Comparison of ENCODE assay signal across 8 mouse cellular contexts in the genomic region with DNA sequence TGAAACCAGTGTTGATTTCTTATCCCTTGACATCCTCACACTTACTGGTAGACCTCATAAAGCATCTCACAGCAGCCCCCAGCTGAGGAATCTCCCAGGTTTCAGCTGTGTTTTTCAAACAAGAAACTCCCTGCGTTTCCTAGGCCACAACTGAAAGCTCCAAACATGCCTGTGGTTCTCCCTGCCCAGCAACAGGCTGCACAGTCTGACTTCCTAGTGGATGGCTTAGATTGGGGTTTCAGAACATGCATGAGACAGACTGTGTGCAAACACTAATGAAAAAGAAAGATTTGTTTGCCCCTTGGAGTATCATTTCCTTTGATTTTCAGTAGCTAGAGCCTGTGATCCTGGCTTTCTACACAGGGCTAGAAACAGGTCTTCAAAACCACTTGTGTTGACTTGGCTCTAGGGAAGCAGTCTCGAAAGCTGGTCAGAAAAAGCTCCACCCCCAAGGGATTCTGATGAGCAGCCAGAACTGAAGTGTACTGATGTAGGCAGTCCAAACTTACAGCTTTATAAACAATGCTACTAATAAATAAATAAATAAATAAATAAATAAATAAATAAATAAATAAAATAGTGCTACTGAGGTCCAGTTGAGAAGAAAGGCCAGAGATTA. TPM values are rescaled to one million over a fixed set of nuclear protein-coding genes. Genes with fewer than 3 reads are reported as not detected.
A peak's percentile ranks its signal among the peaks of the same experiment; 100 is the strongest.
DNase-seq lines count a peak whose midpoint lies in the region; ATAC-seq and TF ChIP-seq lines count a peak whose summit lies in the region.

Gene Tm4sf1, minus strand, starts transcription at position 68 of the 619 bp plus-strand sequence.

- H3K4me3 ChIP-seq in limb, embryonic 12.5 days (replicated peaks): no peak within 1 kb of the TSS
- no peak within 1 kb of the TSS for H3K4me3 ChIP-seq in limb, embryonic 10.5 days
- no peak within 1 kb of the TSS for H3K4me3 ChIP-seq in embryonic facial prominence, embryonic 13.5 days
- no peak within 1 kb of the TSS for H3K4me3 ChIP-seq in heart, postnatal 0 days (ENCODE audit: low read depth, low read length)
- no peak within 1 kb of the TSS for H3K4me3 ChIP-seq in limb, embryonic 14.5 days (replicated peaks; ENCODE audit: low read length)

- no peaks in the 10 kb centered on the region for H3K36me3 ChIP-seq in limb, embryonic 12.5 days
- no peaks in the 10 kb centered on the region for H3K36me3 ChIP-seq in limb, embryonic 10.5 days
- no peaks in the 10 kb centered on the region for H3K36me3 ChIP-seq in embryonic facial prominence, embryonic 13.5 days
- H3K36me3 ChIP-seq in heart, postnatal 0 days (replicated peaks; ENCODE audit: control insufficient read depth, insufficient read depth, low read length): no peaks in the 10 kb centered on the region
- H3K36me3 ChIP-seq in limb, embryonic 14.5 days (ENCODE audit: control insufficient read depth, insufficient read depth, low read length): no peaks in the 10 kb centered on the region

- no peak for TF ChIP-seq POLR2A in limb, embryonic 14.5 days (IDR thresholded peaks at IDR 0.05; ENCODE audit: borderline replicate concordance, extremely low read depth, insufficient read depth, insufficient read length)

- no peak for TF ChIP-seq CTCF in heart, postnatal 0 days (IDR thresholded peaks at IDR 0.05; ENCODE audit: low read depth)

- TF ChIP-seq EP300 in heart, postnatal 0 days (IDR thresholded peaks at IDR 0.05; ENCODE audit: low read depth): no peak

- peaks cover 18% of the 10 kb centered on the region; the same call in 1 of the 2 replicates for H3K4me1 ChIP-seq in limb, embryonic 12.5 days (replicated peaks)
- peaks cover 13% of the 10 kb centered on the region for H3K4me1 ChIP-seq in limb, embryonic 10.5 days
- peaks cover 26% of the 10 kb centered on the region for H3K4me1 ChIP-seq in embryonic facial prominence, embryonic 13.5 days
- no peaks in the 10 kb centered on the region for H3K4me1 ChIP-seq in heart, postnatal 0 days (ENCODE audit: control insufficient read depth, insufficient read depth)
- H3K4me1 ChIP-seq in limb, embryonic 14.5 days (ENCODE audit: control insufficient read depth, insufficient read depth, low read length): peaks cover 10% of the 10 kb centered on the region; the same call in 1 of the 2 replicates

- no peak for DNase-seq in limb, embryonic 10.5 days (ENCODE audit: low spot score)
- no peak for DNase-seq in heart, postnatal 0 days (ENCODE audit: low spot score)
- DNase-seq in limb, embryonic 14.5 days (ENCODE audit: low spot score): no peak
- no peak for DNase-seq in ovary, adult 18-20 months (ENCODE audit: low spot score)
- no peak for DNase-seq in cerebellum, postnatal 10 days

- WGBS in limb, embryonic 12.5 days: 71% methylated on average over 2 of the region's 2 CpGs
- WGBS in limb, embryonic 10.5 days: 85% methylated on average over 2 of the region's 2 CpGs
- 58% methylated on average over 2 of the region's 2 CpGs for WGBS in embryonic facial prominence, embryonic 13.5 days
- 58% methylated on average over 2 of the region's 2 CpGs for WGBS in heart, postnatal 0 days
- WGBS in limb, embryonic 14.5 days: 62% methylated on average over 2 of the region's 2 CpGs

- H3K27me3 ChIP-seq in limb, embryonic 12.5 days: no peaks in the 10 kb centered on the region
- no peaks in the 10 kb centered on the region for H3K27me3 ChIP-seq in limb, embryonic 10.5 days (ENCODE audit: low read depth, poor library complexity, severe bottlenecking)
- H3K27me3 ChIP-seq in embryonic facial prominence, embryonic 13.5 days: no peaks in the 10 kb centered on the region
- no peaks in the 10 kb centered on the region for H3K27me3 ChIP-seq in heart, postnatal 0 days (ENCODE audit: control insufficient read depth, insufficient read depth, low read length)
- H3K27me3 ChIP-seq in limb, embryonic 14.5 days (ENCODE audit: control insufficient read depth, insufficient read depth, low read length): no peaks in the 10 kb centered on the region

- H3K9ac ChIP-seq in limb, embryonic 12.5 days (replicated peaks): no peak within 1 kb of the TSS
- no peak within 1 kb of the TSS for H3K9ac ChIP-seq in embryonic facial prominence, embryonic 13.5 days
- no peak within 1 kb of the TSS for H3K9ac ChIP-seq in heart, postnatal 0 days (replicated peaks; ENCODE audit: low read depth, low read length)
- H3K9ac ChIP-seq in limb, embryonic 14.5 days (ENCODE audit: low read depth, low read length, severe bottlenecking): no peak within 1 kb of the TSS

- H3K9me3 ChIP-seq in limb, embryonic 12.5 days: no peaks in the 10 kb centered on the region
- no peaks in the 10 kb centered on the region for H3K9me3 ChIP-seq in limb, embryonic 10.5 days (replicated peaks)
- H3K9me3 ChIP-seq in embryonic facial prominence, embryonic 13.5 days: no peaks in the 10 kb centered on the region
- no peaks in the 10 kb centered on the region for H3K9me3 ChIP-seq in heart, postnatal 0 days (replicated peaks; ENCODE audit: control insufficient read depth, low read length)
- H3K9me3 ChIP-seq in limb, embryonic 14.5 days (ENCODE audit: control insufficient read depth, low read length): no peaks in the 10 kb centered on the region

- no peak for ATAC-seq in limb, embryonic 12.5 days (ENCODE audit: insufficient number of reproducible peaks, insufficient read depth, low FRiP score, low TSS enrichment, low read depth)
- ATAC-seq in embryonic facial prominence, embryonic 13.5 days (ENCODE audit: insufficient number of reproducible peaks, insufficient read depth, low FRiP score, low TSS enrichment, low read depth): no peak
- no peak for ATAC-seq in heart, postnatal 0 days (ENCODE audit: insufficient read depth, low read depth)
- 0 out of 2 replicates have a peak, but pooled peaks have one; percentile 23 for ATAC-seq in limb, embryonic 14.5 days (ENCODE audit: low FRiP score, low read depth)
- no peak for ATAC-seq in monocyte, adult 5-6 weeks (replicated peaks; ENCODE audit: insufficient number of reproducible peaks, low FRiP score, low TSS enrichment, poor library complexity, severe bottlenecking)

- H3K27ac ChIP-seq in limb, embryonic 12.5 days: no peak within 1 kb of the TSS
- no peak within 1 kb of the TSS for H3K27ac ChIP-seq in limb, embryonic 10.5 days
- H3K27ac ChIP-seq in embryonic facial prominence, embryonic 13.5 days: peak within 1 kb of the TSS; percentile 11; the same call in 1 of the 2 replicates
- H3K27ac ChIP-seq in heart, postnatal 0 days (ENCODE audit: low read depth): no peak within 1 kb of the TSS
- peak within 1 kb of the TSS; percentile 2; the same call in 1 of the 2 replicates for H3K27ac ChIP-seq in limb, embryonic 14.5 days (replicated peaks; ENCODE audit: low read depth, low read length)

- no peak within 1 kb of the TSS for H3K4me2 ChIP-seq in limb, embryonic 12.5 days
- no peak within 1 kb of the TSS for H3K4me2 ChIP-seq in embryonic facial prominence, embryonic 13.5 days
- H3K4me2 ChIP-seq in heart, postnatal 0 days (ENCODE audit: low read depth, low read length): no peak within 1 kb of the TSS
- H3K4me2 ChIP-seq in limb, embryonic 14.5 days (replicated peaks; ENCODE audit: low read depth, low read length, severe bottlenecking): no peak within 1 kb of the TSS

RNA-seq across cellular contexts. Expression of gene Tm4sf1, which starts in this region (rescaled TPM):
- 14.0 and 15.5 TPM in 2 replicates for polyA plus RNA-seq in limb, embryonic 12.5 days (2016; fragmentation: Nextera tagmentation; extraction: Ambion mirVana)
- 3.1 and 3.5 TPM in 2 replicates for polyA plus RNA-seq in limb, embryonic 10.5 days (2016; fragmentation: Nextera tagmentation; extraction: Ambion mirVana)
- polyA plus RNA-seq in embryonic facial prominence, embryonic 13.5 days (2015; fragmentation: Nextera tagmentation; extraction: Ambion mirVana): 30.1 and 46.6 TPM in 2 replicates
- 141 and 192 TPM in 2 replicates for total RNA-seq in heart, postnatal 0 days (2014; rRNA removed; ENCODE audit: low replicate concordance)
- polyA plus RNA-seq in heart, postnatal 0 days (2015; fragmentation: Nextera tagmentation; extraction: Ambion mirVana): 333 and 346 TPM in 2 replicates
- polyA plus RNA-seq in limb, embryonic 14.5 days (2012; rRNA removed): 57.8 and 66.8 TPM in 2 replicates
- polyA plus RNA-seq in limb, embryonic 14.5 days (2014; fragmentation: Nextera tagmentation; extraction: Ambion mirVana): 96.0 and 98.4 TPM in 2 replicates
- not detected in 3 replicates for total RNA-seq in monocyte, adult 5-6 weeks (2017)

Comparison
In these comparisons a context has a peak if more than half of its experiments do, and no peak if none do; other contexts are left out.
1. RNA of gene Tm4sf1 (total RNA-seq): 141 to 192 TPM in heart, postnatal 0 days; not detected in monocyte, adult 5-6 weeks; every median in the first group is over 100 times any median in the second.
2. H3K27ac ChIP-seq: peak in embryonic facial prominence, embryonic 13.5 days (single experiment) and limb, embryonic 14.5 days (single experiment); none in limb, embryonic 12.5 days (single experiment), limb, embryonic 10.5 days (single experiment) and heart, postnatal 0 days (single experiment).